Mouse (Mus musculus) MEL (cell line): ENCODE data around the gene Tcn2. TPM values are rescaled to one million over a fixed set of nuclear protein-coding genes. Genes with fewer than 3 reads are reported as not detected.

Experiments used
- DNase-seq: peaks from one replicate; pipeline ENCODE4 v3.0.0; 2011; ENCODE audit warnings: low read depth, low spot score
- H3K27ac ChIP-seq: 2 replicates; pipeline ENCODE4 v1.5.1; 2012; ENCODE audit warnings: low read depth, mild to moderate bottlenecking, control low read depth, low read length, moderate library complexity; ENCODE audit not compliant: control insufficient read depth
- H3K27me3 ChIP-seq, 2 experiments: fragments of 150-350 bp in 1 of 2; sonication (generic) in 1 of 2; 2 replicates each; pipeline ENCODE4 v1.6.1; 2012; ENCODE audit warnings: low read length in 2 of 2, mild to moderate bottlenecking in 2 of 2, improper control_type of control experiment in 1 of 2, moderate library complexity in 1 of 2; ENCODE audit not compliant: insufficient read depth in 2 of 2, control insufficient read depth in 1 of 2
- H3K36me3 ChIP-seq, 2 experiments: 2 replicates each; pipeline ENCODE4 v1.6.1; 2012 to 2014; ENCODE audit warnings: low read length in 2 of 2, improper control_type of control experiment in 1 of 2, inconsistent platforms in 1 of 2, mild to moderate bottlenecking in 1 of 2; ENCODE audit not compliant: insufficient read depth in 2 of 2, control insufficient read depth in 1 of 2
- H3K4me1 ChIP-seq, 2 experiments: fragments of 150-350 bp in 1 of 2; sonication (generic) in 1 of 2; 2 replicates each; pipeline ENCODE4 v1.6.1; 2012; ENCODE audit warnings: low read length in 2 of 2, improper control_type of control experiment in 1 of 2, mild to moderate bottlenecking in 1 of 2; ENCODE audit not compliant: insufficient read depth in 2 of 2, control insufficient read depth in 1 of 2
- H3K4me3 ChIP-seq, 2 experiments: fragments of 150-350 bp in 1 of 2; sonication (generic) in 1 of 2; 2 replicates each; pipeline ENCODE4 v1.5.1; 2012; ENCODE audit warnings: low read depth in 2 of 2, low read length in 2 of 2, mild to moderate bottlenecking in 2 of 2, moderate library complexity in 2 of 2, control low read depth in 1 of 2, improper control_type of control experiment in 1 of 2; ENCODE audit not compliant: control insufficient read depth in 1 of 2, insufficient read depth in 1 of 2
- H3K79me2 ChIP-seq: 2 replicates; pipeline ENCODE4 v1.6.1; 2012; ENCODE audit warnings: mild to moderate bottlenecking, low read length, moderate library complexity; ENCODE audit not compliant: control insufficient read depth, poor library complexity, insufficient read depth
- H3K9ac ChIP-seq: 2 replicates; pipeline ENCODE4 v1.6.1; 2012; ENCODE audit warnings: low read depth, mild to moderate bottlenecking, control low read depth, low read length, moderate library complexity; ENCODE audit not compliant: control insufficient read depth, poor library complexity, severe bottlenecking
- H3K9me3 ChIP-seq: fragments of 150-350 bp; sonication (generic); replicated peaks from 2 replicates; pipeline ENCODE4 v1.6.1; 2012; ENCODE audit warnings: mild to moderate bottlenecking, low read length, improper control_type of control experiment, moderate library complexity; ENCODE audit not compliant: insufficient read depth
- CHD1 ChIP-seq: IDR thresholded peaks from 2 replicates; pipeline ENCODE4 v1.6.1; 2012; ENCODE audit warnings: low read depth, mild to moderate bottlenecking, inconsistent platforms, low read length, improper control_type of control experiment
- CHD2 ChIP-seq: IDR thresholded peaks from 2 replicates; pipeline ENCODE4 v1.6.1; 2011; ENCODE audit warnings: low read length, improper control_type of control experiment
- CTCF ChIP-seq, 3 experiments: IDR thresholded peaks in 2 of 3; conservative IDR thresholded peaks in 1 of 3; 2 replicates each; pipeline ENCODE4 v1.5.1; 2011 to 2012; ENCODE audit warnings: low read length in 3 of 3, low read depth in 2 of 3, mild to moderate bottlenecking in 2 of 3, improper control_type of control experiment in 1 of 3, inconsistent platforms in 1 of 3, mixed read lengths in 1 of 3, moderate library complexity in 1 of 3; ENCODE audit not compliant: control insufficient read depth in 1 of 3, insufficient read depth in 1 of 3, poor library complexity in 1 of 3, severe bottlenecking in 1 of 3
- ELF1 ChIP-seq: IDR thresholded peaks from 2 replicates; pipeline ENCODE4 v1.6.1; 2014; ENCODE audit warnings: low read depth, mild to moderate bottlenecking, inconsistent platforms, low read length, improper control_type of control experiment, moderate library complexity
- EP300 ChIP-seq, 2 experiments: IDR thresholded peaks; 2 replicates each; pipeline ENCODE4 v1.6.1; 2011; ENCODE audit warnings: improper control_type of control experiment in 2 of 2, low read length in 2 of 2, low read depth in 1 of 2, mild to moderate bottlenecking in 1 of 2
- ETS1 ChIP-seq: IDR thresholded peaks from 2 replicates; pipeline ENCODE4 v1.6.1; 2012; ENCODE audit warnings: low read depth, mild to moderate bottlenecking, inconsistent platforms, low read length, improper control_type of control experiment, moderate library complexity
- GATA1 ChIP-seq: IDR thresholded peaks from 2 replicates; pipeline ENCODE4 v1.6.1; 2011; ENCODE audit warnings: low read depth, low read length, improper control_type of control experiment
- KAT2A ChIP-seq: conservative IDR thresholded peaks from 2 replicates; pipeline ENCODE4 v1.6.1; 2012; ENCODE audit warnings: low read depth, low read length, improper control_type of control experiment, inconsistent platforms
- MAFK ChIP-seq: IDR thresholded peaks from 2 replicates; pipeline ENCODE4 v1.6.1; 2011; ENCODE audit warnings: low read depth, mild to moderate bottlenecking, low read length, improper control_type of control experiment, borderline replicate concordance
- MAX ChIP-seq: IDR thresholded peaks from 2 replicates; pipeline ENCODE4 v1.6.1; 2011; ENCODE audit warnings: low read length, improper control_type of control experiment
- MEF2A ChIP-seq: IDR thresholded peaks from 2 replicates; pipeline ENCODE4 v1.6.1; 2014; ENCODE audit warnings: low read depth, mild to moderate bottlenecking, inconsistent platforms, low read length, improper control_type of control experiment; ENCODE audit not compliant: poor library complexity, insufficient replicate concordance, severe bottlenecking; ENCODE audit errors: extremely low read depth
- MYB ChIP-seq: IDR thresholded peaks from 2 replicates; pipeline ENCODE4 v1.6.1; 2011; ENCODE audit warnings: mild to moderate bottlenecking, low read depth, low read length, improper control_type of control experiment
- MYC ChIP-seq: IDR thresholded peaks from 2 replicates; pipeline ENCODE4 v1.6.1; 2011; ENCODE audit warnings: low read depth, mild to moderate bottlenecking, low read length, improper control_type of control experiment, moderate library complexity
- POLR2AphosphoS2 ChIP-seq: IDR thresholded peaks from 2 replicates; pipeline ENCODE4 v1.6.1; 2011; ENCODE audit warnings: low read length, improper control_type of control experiment
- RAD21 ChIP-seq: IDR thresholded peaks from 2 replicates; pipeline ENCODE4 v1.6.1; 2011; ENCODE audit warnings: mild to moderate bottlenecking, low read depth, low read length, improper control_type of control experiment
- RCOR1 ChIP-seq: IDR thresholded peaks from 2 replicates; pipeline ENCODE4 v1.6.1; 2012; ENCODE audit warnings: low read depth, mild to moderate bottlenecking, inconsistent platforms, low read length, improper control_type of control experiment
- SIN3A ChIP-seq: IDR thresholded peaks from 2 replicates; pipeline ENCODE4 v1.6.1; 2012; ENCODE audit warnings: low read length, improper control_type of control experiment, inconsistent platforms
- SMC3 ChIP-seq: IDR thresholded peaks from 2 replicates; pipeline ENCODE4 v1.6.1; 2011; ENCODE audit warnings: low read depth, low read length, improper control_type of control experiment
- UBTF ChIP-seq: IDR thresholded peaks from 2 replicates; pipeline ENCODE4 v1.6.1; 2012; ENCODE audit warnings: low read depth, mild to moderate bottlenecking, inconsistent platforms, low read length, improper control_type of control experiment, moderate library complexity, borderline replicate concordance; ENCODE audit not compliant: insufficient read depth
- USF2 ChIP-seq, 2 experiments: IDR thresholded peaks; 2 replicates each; pipeline ENCODE4 v1.6.1; 2011 to 2012; ENCODE audit warnings: improper control_type of control experiment in 2 of 2, low read length in 2 of 2, borderline replicate concordance in 1 of 2, inconsistent platforms in 1 of 2, low read depth in 1 of 2, mild to moderate bottlenecking in 1 of 2; ENCODE audit not compliant: insufficient read depth in 1 of 2
- ZC3H11A ChIP-seq: IDR thresholded peaks from 2 replicates; pipeline ENCODE4 v1.6.1; 2012; ENCODE audit warnings: low read depth, mild to moderate bottlenecking, inconsistent platforms, low read length, improper control_type of control experiment
- ZKSCAN1 ChIP-seq: IDR thresholded peaks from 2 replicates; pipeline ENCODE4 v1.6.1; 2012; ENCODE audit warnings: low read depth, mild to moderate bottlenecking, inconsistent platforms, low read length, improper control_type of control experiment, moderate library complexity
- ZNF384 ChIP-seq: IDR thresholded peaks from 2 replicates; pipeline ENCODE4 v1.6.1; 2012; ENCODE audit warnings: low read depth, mild to moderate bottlenecking, inconsistent platforms, low read length, improper control_type of control experiment
- polyA plus RNA-seq, 2 experiments: library from polyadenylated mRNA; stranded (reverse) in 1 of 2; unstranded in 1 of 2; fragments of >175 nt in 1 of 2; fragments of >200 nt in 1 of 2; gene quantifications; 2 replicates each; pipeline versions ENCODE4 v1.2.1 to v1.2.4; 2012; ENCODE audit warnings: low replicate concordance in 2 of 2, low read depth in 1 of 2; ENCODE audit not compliant: insufficient read length in 2 of 2, insufficient read depth in 1 of 2, missing spikeins in 1 of 2
- total RNA-seq: library from RNA; depleted of rRNA; stranded (reverse); fragments of 300-350 nt; gene quantifications from 2 replicates; pipeline ENCODE4 v1.2.3, GENCODE M21; 2012

Gene Tcn2
- total and polyA plus RNA-seq, 3 experiments = 14.1 to 16.0 TPM; not detected in 1

GRCm38 (mm10) chr11:3930931-3931330 lies 1.0 kb downstream of the Tcn2 start:
- Histone ChIP-seq H3K27ac (no peak overlapping the region), H3K79me2 (no peaks in the 10 kb centered on the region; the same call in 1 of the 2 replicates), H3K36me3 (peaks cover 0 to 14% of the 10 kb centered on the region in 2 experiments; a peak in 2 of 4 replicates), H3K4me1 (peaks cover 0 to 21% of the 10 kb centered on the region in 2 experiments; a peak in 3 of 4 replicates), H3K4me3 (peak overlapping the region; percentile 64 to 71; a peak in 2 of 4 replicates), H3K9ac (peak overlapping the region; percentile 67), H3K27me3 (peaks cover 0 to 7% of the 10 kb centered on the region in 2 experiments; a peak in 2 of 4 replicates)
- no peak for DNase-seq
- no peak for TF ChIP-seq RCOR1
- no peak for TF ChIP-seq RAD21
- TF ChIP-seq ELF1 = no peak
- no peak for TF ChIP-seq CTCF (IDR thresholded peaks at IDR 0.05 in 2 of 3, conservative IDR thresholded peaks at IDR 0.05 in 1 of 3; ENCODE audit: control insufficient read depth in 1 of 3, insufficient read depth in 1 of 3, low read depth in 2 of 3, low read length in 3 of 3, poor library complexity in 1 of 3, severe bottlenecking in 1 of 3)
- TF ChIP-seq ZNF384 = no peak
- TF ChIP-seq, all 39 proteins: peak for 0
- no peaks in the 10 kb centered on the region for H3K9me3 ChIP-seq

- TF ChIP-seq MEF2A (no peak), ZNF384 (no peak)
- no peaks in the 10 kb centered on the region for H3K9me3 ChIP-seq
- H3K27me3 ChIP-seq = peaks cover 0 to 5% of the 10 kb centered on the region in 2 experiments; a peak in 2 of 4 replicates
Measured at GRCm38 (mm10) chr11:3930019-3930418, 1.9 kb downstream of the Tcn2 start.

GRCm38 (mm10) chr11:3925916-3926315 lies 6.0 kb downstream of the Tcn2 start:
- no peak for TF ChIP-seq UBTF
- no peak for TF ChIP-seq ZNF384
- no peak for TF ChIP-seq KAT2A
- TF ChIP-seq MAX = no peak
- TF ChIP-seq SMC3 = no peak
- no peak for TF ChIP-seq MYB
- no peak for TF ChIP-seq POLR2AphosphoS2
- no peak for TF ChIP-seq ZC3H11A
- TF ChIP-seq MYC = no peak
- TF ChIP-seq ETS1 = no peak
- TF ChIP-seq SIN3A = no peak
- no peak for TF ChIP-seq GATA1
- TF ChIP-seq ZKSCAN1 = no peak
- TF ChIP-seq USF2 (IDR thresholded peaks at IDR 0.05; ENCODE audit: borderline replicate concordance in 1 of 2, insufficient read depth in 1 of 2, low read depth in 1 of 2, low read length in 2 of 2) = no peak
- TF ChIP-seq CHD2 = no peak
- TF ChIP-seq CHD1 = no peak
- TF ChIP-seq EP300 (IDR thresholded peaks at IDR 0.05; ENCODE audit: low read depth in 1 of 2, low read length in 2 of 2) = no peak
- TF ChIP-seq MAFK = no peak
- Histone ChIP-seq H3K27ac (no peak overlapping the region), H3K36me3 (peaks cover 0 to 10% of the 10 kb centered on the region in 2 experiments; a peak in 2 of 4 replicates), H3K4me3 (no peak overlapping the region), H3K4me1 (peaks cover 6 to 29% of the 10 kb centered on the region in 2 experiments), H3K79me2 (no peaks in the 10 kb centered on the region), H3K9ac (no peak overlapping the region), H3K9me3 (no peaks in the 10 kb centered on the region), H3K27me3 (no peaks in the 10 kb centered on the region)
- no peak for DNase-seq

More at GRCm38 (mm10) chr11:3930019-3930418, 1.9 kb downstream of the Tcn2 start:
- DNase-seq = peak; percentile 34
- Histone ChIP-seq H3K36me3 (peaks cover 0 to 14% of the 10 kb centered on the region in 2 experiments; a peak in 2 of 4 replicates), H3K27ac (no peak overlapping the region), H3K79me2 (no peaks in the 10 kb centered on the region; the same call in 1 of the 2 replicates), H3K9ac (no peak overlapping the region), H3K4me1 (peaks cover 0 to 21% of the 10 kb centered on the region in 2 experiments; a peak in 3 of 4 replicates), H3K4me3 (no peak overlapping the region)
